Mouse (Mus musculus) lung, adult 2 months (tissue): ENCODE measurements at regions not wholly inside any gene's neighbourhood (a gene's known extent, or its start where the extent isn't known, plus 50 kb on each side); places are given as distances from the start of the nearest gene placed in this dataset.

Experiments
- CTCF ChIP-seq: fragments of 200-500 bp; IDR thresholded peaks from 2 replicates; pipeline ENCODE4 v1.5.1; 2011; ENCODE audit warnings: mild to moderate bottlenecking, low read length, control low read depth; ENCODE audit not compliant: insufficient read depth
- POLR2A ChIP-seq: fragments of 200-500 bp; IDR thresholded peaks from 2 replicates; pipeline ENCODE4 v1.6.1; 2011; ENCODE audit warnings: low read depth, mild to moderate bottlenecking, control low read depth, low read length, borderline replicate concordance; ENCODE audit errors: extremely low read depth

DNA sequence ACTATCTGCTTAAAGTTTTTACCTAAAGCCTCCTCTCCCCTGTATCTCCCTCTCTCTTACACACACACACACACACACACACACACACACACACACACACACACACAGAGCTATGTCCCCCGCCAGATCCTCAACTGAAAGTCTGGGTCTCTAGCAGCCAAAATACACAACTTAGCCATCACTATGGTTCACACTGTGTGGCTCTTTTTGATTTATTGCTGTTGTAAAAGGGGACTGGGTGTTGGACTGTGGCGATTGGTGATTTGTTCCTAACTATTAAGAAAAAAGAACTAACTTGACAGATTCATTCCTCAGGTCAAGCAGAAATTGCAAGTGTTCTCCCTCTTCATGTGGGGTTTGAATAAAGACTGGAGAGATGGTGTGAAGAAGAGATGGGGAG lies 278.2 kb downstream of the Ccdc91 start:
- TF ChIP-seq CTCF = no peak
- no peak for TF ChIP-seq POLR2A
